Mouse (Mus musculus): ENCODE measurements at regions not wholly inside any gene's neighbourhood (a gene's known extent, or its start where the extent isn't known, plus 50 kb on each side); places are given as distances from the start of the nearest gene placed in this dataset.
A peak's percentile ranks its signal among the peaks of the same experiment; 100 is the strongest.

DNA sequence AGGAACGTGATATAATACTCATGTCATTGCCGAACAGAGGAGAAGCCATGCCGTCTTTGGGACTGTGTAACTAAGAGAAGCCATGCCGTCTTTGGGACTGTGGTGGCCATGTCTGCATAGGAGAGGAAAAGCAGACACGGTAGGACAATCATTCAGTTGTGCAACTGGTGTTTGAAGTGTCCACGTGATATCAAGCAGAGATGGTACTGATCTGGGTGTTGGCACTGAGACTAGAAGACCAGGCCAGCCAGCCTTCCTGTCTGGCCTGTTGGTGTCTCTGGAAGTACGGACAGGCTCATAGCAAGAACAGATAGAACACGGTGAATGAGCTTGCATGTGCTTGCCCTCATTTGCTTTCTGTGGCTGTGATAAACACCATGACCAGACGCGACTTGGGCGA lies 175.7 kb downstream of the Slc38a4 start:
- no peak for DNase-seq (ENCODE audit: extremely low read depth, low read depth)

DNA sequence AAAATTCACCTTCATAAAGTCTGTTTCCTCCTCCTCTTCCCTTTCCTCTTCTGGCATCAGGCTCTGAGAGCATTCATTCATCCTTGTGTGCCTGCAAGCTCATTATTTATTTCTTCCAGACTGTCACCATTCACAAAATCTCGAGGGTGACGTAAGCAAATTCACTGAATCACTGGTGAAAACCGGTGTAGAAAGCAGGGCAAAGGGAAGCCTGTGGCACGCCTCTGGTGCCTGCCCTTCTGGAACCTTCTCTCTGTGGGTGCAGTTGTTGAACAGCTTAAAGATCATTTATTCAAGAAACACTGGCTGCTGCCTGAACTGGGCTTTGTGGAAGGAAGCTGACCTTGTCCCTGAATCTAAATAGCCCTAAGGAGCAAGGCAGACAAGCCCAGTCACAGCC lies 177.0 kb downstream of the Slc38a4 start:
- no peak for DNase-seq (ENCODE audit: extremely low read depth, low read depth)

DNA sequence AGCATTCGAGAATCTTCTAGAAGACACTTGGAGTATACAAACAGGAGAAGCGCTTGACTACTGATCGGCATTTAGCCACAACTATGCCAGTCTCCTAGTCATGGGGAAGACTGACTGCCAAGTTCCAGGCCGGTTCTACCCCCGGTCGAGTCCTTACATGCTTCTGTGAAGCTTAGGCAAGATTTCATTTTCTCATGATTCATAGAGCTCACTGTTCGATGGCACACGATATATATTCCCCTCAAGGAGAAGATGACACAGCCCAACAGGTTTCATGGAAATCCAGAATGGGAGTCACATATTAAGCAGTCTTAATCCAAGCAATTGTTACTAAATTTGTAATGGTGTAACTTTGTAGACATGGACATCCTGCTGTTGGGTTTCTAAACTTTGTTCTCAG lies 177.8 kb downstream of the Slc38a4 start:
- no peak for DNase-seq (ENCODE audit: extremely low read depth, low read depth)

DNA sequence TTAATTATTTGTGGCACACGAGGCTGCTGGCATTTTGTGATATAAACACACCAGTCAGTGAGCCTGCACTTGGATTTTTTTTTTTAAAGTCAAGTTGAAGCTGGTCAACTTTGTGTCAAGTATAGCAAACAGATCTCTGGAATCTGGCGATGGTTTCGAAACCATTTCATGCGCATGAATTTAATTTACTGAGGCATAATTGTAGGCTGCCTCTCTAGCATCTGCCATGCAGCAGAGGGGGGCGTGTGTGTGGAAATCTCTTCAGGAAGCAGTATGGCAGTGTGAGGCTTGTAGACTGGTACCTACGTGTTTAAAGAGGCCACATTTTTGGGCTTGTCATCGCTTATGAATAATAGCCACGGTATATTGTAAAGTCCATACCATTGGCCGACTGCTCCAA lies 177.7 kb upstream of the Slc38a2 start:
- DNase-seq (ENCODE audit: extremely low read depth, low read depth): no peak

DNA sequence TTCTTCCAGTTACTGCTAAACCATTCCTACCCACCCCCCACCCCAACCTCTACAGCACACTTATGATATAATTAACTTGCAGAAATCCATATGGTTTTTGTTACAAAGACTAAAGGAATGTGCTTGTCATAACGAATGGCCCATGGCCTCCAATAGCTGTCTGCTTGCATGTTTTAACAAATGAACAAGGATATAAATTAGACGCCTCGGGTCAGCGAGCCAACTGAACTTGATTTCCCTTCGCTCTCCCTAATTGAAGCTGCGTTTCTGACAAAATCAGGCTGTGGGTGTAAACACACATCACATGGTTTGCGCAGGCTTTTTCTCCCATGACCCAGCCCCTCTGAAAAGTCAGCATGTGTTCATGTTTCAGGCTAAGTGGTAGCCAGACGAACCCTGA lies 174.6 kb upstream of the Slc38a2 start:
- DNase-seq (ENCODE audit: extremely low read depth, low read depth): no peak

DNA sequence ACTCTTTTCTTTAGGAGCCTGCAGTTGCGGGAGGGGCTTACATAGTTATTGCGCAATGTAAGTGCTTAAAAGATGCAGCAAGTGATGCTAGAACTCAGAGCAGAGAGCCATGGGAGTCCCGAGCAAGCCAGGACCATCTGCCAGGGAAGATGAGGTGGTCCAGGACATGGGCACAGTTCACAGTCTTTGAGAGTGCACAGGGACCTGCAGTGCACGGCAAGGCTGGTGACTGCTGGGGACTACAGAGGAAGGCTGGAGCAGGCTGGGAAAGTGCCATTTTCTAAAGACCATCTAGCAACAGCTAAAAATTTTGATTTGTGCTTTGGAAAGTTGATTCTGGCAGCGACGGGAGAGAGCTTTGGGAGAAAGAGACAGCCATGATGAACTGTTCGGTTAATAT lies 174.0 kb upstream of the Slc38a2 start:
- DNase-seq (ENCODE audit: extremely low read depth, low read depth): no peak

DNA sequence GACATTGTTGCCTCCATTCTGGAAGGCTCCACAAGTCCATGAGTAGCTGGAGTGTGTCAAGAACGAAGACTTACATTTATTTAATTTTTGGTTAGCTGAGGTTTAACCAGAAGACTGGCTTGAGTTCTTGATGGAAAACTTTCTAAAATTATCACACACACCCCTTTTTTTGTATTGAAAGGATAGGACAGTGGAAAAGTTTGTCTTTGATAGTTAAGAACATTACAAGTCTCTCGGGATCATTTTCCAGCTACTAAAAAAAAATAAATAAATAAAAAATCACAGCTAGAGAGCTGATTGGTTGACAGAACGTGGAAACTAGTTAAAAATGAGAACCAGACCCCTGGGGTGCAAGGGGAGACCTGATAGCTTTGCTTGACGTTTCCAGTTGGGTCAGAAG lies 173.6 kb upstream of the Slc38a2 start:
- DNase-seq (ENCODE audit: extremely low read depth, low read depth): no peak

DNA sequence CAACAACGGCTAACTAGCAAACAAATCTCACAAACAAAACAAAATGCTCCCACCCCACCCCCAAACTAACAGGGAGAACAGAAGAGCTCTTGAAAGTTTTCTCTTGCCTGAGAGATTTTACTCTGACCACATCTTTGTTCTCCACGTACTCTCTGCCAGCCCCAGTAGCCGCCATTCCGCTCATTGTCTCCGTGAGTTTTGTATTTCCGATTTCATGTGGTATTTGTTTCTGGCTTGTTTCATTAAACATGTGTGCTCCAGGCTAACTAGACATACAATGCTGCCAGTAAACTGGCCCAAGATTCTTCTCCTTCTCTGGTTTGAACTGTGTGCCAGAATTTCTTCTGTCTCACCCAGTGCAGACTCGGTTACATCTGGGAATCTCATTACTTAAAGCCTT lies 168.2 kb upstream of the Slc38a2 start:
- DNase-seq (ENCODE audit: extremely low read depth, low read depth): no peak

DNA sequence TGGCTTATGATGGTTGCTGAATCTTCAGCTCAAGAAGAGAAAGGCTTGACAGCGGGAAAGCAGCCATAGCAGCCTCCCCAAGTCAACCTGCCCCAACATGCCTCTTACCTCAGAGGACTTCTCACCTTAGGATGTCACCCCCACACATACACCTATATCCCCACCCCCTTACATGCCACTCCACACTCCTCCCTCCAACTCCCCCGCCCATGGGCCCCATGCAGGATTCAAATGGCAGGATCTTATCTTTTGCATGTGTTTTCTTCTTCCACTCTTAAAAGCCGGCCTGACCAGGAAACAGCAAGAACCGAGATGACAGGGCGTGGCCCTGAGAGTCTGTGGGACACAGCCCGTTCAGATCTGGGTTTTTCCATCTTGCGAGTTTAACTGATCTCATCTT lies 166.4 kb upstream of the Slc38a2 start:
- DNase-seq (ENCODE audit: extremely low read depth, low read depth): no peak

DNA sequence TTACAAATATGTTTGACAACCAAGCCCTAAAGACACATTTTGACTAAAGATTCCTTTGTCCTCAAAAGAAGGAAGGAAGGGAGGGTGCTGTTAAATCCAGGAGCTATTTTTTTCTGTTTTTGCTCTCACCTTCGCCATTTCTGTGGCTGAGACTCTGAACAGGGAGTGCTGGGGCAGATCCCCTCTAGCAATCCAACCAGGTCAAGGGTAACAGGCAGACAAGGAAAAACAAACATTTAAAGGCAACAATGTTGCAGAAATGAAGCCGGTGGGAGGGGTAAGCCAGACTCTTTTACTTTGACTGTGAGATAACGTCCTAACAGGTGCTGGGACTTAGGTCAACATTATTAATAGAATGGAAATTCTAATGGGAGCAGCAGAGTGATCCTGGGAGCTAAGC lies 158.2 kb upstream of the Slc38a2 start:
- no peak for DNase-seq (ENCODE audit: extremely low read depth, low read depth)

DNA sequence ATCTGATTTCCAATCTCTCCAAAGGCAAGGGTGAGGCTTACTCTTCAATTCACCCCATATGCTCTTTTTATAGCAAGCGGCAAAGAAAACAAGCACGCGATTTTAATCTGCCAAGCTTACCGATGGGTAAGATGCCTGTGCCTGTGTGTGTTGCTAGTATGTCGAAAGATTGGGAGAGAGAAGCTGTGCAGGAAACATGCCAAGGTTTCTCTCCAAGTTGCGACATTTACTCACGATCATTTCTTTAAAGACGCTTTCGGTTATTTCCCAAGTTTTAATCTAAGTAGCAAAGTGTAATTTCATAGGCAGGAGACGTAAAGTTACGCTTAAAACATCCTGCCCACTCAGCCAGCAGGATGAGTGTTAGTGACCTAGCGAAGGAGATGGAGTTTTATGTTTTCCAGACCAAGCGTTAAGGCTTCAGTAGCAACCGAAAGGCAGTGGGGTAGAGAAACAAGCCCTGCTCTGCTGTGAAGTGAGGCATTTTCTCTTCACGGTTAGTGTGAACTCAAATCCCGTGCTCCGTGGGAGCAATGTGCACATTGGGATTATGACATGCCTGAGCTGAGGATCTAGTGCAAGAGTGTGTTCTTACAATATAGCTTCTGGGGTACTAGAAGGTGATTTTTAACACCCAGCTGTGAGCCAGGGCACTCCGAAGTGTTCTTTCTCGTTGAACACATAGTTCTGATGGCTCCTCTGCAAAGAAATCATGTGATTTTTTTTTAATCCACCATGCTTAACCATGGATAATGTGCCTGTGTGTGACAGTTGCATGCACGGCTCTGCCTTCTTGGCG lies 152.6 kb upstream of the Slc38a2 start:
- no peak for DNase-seq (ENCODE audit: extremely low read depth, low read depth)

DNA sequence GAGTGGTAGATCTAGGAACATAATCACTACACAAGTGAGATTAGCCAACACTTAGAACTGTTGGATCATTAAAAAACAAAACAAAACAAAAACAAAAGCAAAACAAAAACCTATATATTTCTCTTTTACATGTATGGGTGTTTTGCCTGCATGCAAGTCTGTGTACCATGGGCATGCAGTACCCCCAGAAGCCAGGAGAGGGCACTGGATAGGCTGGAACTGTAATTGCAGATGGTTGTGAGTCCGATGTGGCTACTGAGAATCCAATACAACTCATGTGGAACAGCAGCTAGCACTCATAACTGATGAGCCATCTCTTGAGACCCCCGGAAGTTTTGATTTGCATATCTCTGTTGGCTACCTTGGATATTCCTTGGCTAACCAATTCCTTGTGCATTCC lies 148.6 kb upstream of the Slc38a2 start:
- DNase-seq (ENCODE audit: extremely low read depth, low read depth): peak; percentile 67

DNA sequence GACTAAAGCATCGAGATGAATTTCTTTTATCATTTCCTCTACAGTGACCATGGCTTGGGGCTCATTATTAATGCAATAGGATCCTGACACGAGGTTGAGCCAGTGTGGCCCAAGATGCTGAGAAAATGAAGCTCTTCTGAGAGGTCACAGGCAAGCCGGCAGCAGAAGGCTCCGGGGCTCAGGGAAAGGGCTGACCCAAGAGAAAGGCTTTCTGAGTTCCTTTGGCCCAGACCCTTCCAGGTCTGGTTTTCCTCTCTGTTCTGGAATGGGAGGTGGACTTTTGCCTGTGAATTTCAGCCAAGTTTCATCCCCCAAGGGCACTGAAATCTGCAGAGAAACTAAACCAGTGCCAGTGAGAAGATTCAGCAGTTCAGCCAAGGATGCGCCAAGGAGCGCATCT lies 145.7 kb upstream of the Slc38a2 start:
- DNase-seq (ENCODE audit: extremely low read depth, low read depth): no peak

DNA sequence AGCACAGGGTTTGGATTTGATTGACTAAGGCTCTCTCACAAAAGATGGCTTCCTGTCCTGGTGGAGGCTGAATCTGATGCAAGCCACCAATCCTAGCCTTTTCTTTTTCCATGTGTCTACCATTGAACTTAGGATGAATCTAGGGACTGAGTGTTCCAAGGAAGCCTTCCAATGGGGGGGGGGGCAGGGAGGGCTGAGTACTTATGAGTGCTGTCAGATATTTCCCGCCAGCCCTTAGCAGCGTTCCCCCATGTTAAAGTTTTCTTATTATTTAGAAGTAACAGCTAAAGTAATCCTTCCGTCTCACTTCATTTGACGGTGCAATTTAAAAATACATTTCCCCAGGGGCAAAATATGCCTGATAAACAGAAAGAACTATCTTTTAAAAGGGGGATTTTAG lies 144.8 kb upstream of the Slc38a2 start:
- no peak for DNase-seq (ENCODE audit: extremely low read depth, low read depth)

DNA sequence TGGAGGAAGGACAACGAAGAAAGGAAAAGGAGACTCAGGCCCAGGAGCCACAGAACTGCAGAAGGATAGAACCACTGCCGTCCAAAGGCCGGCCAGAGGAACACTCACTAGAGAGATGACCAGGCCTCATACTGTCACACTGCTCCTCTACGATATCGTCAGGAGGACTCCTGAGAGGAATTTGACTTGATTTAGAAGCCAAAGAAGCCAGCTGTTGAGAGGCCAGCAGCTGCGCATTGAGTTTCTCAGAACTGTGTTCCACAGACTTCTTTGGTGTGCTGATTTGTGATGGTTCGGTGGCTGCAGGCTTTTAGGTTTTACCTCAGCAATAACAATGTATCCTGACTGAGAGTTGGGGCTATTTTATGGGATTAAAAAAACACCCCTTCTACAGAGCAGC lies 144.1 kb upstream of the Slc38a2 start:
- DNase-seq (ENCODE audit: extremely low read depth, low read depth): no peak

DNA sequence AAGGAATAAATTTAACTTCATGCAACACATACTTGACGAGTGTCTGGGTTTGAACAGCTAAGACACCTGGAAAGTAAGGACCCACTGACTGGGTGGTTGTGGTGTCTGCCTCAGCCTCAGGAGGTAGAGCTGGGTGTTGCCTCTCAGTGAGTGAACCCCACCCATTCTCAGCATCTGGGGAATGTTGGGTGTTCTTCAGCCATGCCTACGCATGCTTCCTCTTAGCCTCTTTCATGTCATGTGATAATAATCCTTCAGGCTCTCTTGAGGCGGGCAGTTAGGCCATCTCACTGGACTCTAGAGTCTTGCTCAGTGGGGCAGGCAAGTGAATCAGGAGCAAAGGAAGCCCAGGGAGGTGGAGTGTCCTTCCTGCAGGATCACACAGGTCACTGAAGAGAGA lies 143.4 kb upstream of the Slc38a2 start:
- DNase-seq (ENCODE audit: extremely low read depth, low read depth): no peak

DNA sequence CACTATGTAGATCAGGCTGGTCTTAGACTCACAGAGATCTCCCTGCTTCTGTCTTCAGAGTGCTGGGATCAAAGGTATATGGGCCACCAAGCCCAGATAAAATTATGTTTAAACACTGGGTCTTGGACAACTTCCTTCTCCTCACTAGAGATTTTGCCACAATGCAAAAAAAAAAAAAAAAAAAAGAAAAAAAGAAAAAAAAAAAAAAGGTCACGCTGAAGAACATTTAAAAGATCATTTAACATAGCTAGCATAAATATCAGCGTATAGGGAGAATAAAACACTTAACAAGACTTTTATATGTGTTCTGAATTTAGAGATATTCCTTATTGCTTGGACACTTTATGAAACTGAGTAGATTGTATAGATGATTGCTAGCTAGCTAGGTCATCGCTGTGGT lies 137.1 kb upstream of the Slc38a2 start:
- no peak for DNase-seq (ENCODE audit: extremely low read depth, low read depth)

DNA sequence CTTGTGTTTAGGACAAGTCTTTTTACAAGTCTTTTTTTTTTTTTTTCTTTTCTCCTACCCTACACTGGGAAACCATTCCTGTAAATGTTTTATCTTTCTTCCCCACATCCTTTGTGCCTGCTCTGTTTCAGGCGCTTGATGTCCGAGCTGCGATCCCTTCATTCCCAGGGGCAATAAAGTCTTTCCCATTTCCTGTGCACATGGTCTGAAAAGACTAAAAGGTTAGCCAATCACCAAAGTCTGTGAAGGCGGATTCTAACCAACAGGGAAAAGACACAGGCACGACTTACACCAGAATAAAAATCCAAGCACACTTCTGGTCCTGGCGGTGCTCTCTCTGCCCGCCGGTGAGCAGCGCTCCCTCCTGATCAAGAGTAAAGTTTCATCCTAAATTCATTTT lies 135.3 kb upstream of the Slc38a2 start:
- no peak for DNase-seq (ENCODE audit: extremely low read depth, low read depth)

DNA sequence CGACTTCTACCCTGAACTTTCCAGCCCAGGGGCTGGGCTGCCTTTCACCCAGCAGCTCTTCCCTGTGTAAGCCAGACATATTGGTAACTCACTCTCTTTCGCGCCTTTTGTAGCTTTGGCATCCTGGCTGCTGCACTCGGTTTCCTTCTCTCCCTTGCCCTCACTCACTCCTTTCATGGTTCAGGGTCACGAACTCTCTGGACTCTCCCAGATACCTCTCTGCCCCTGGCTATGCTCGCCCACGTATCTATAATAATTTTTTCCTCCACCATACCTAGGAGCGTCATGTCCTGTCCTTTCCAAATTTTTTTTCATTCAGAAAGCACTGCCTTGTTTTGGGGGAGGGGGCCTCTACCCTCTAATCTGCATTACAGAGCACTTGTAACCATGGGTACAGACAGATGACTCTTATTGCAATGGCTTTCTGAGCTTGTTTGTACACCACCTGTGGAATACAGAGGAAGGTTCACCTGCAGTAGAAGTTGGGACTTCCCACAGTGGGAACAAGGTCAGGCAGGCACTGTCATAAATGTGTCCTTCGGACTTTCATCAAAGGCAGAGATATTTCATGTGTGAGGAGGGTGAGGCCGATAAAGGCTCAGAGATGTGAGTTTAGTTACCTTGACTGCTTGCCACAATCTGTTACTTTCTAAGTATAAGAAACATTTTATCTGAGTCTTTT lies 134.8 kb upstream of the Slc38a2 start:
- DNase-seq (ENCODE audit: extremely low read depth, low read depth): no peak

DNA sequence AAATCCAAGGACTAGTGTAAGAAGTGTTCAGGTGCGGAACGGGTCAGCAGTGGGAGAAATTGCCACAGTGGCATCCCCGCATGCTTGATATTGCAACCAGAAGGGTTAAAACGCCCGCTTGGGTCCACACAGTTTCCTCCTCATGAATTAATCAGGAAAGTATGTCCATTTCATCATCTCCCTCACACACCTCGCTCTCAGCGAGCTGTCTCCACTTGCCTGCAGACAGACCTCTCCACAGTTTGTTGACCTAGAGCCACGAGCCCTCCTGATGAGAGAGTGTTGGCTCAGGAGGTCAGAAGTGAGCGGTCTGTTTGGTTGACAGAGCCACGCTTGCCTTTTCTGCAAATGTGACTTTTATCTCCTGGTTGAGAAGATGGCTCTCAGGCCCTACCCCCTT lies 132.9 kb upstream of the Slc38a2 start:
- no peak for DNase-seq (ENCODE audit: extremely low read depth, low read depth)

DNA sequence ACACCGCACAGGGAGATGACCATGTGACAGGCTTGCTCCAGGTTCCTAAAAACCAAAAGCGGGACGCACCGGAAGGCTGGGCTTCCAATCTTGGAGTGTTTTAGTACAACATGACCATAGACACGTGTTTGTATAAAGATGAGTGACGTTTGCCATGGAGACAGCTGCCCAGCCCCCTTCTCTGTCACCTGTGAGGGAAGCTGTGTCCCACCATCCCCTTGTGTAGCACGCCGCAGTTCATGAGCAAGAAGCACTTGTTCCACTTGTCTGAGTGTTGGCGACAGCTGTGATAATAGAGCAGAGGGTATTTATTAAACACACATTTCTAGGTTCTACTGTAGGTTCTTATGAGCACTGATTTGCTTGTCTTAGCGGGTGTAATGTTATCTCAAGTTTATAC lies 131.7 kb upstream of the Slc38a2 start:
- DNase-seq (ENCODE audit: extremely low read depth, low read depth): no peak

DNA sequence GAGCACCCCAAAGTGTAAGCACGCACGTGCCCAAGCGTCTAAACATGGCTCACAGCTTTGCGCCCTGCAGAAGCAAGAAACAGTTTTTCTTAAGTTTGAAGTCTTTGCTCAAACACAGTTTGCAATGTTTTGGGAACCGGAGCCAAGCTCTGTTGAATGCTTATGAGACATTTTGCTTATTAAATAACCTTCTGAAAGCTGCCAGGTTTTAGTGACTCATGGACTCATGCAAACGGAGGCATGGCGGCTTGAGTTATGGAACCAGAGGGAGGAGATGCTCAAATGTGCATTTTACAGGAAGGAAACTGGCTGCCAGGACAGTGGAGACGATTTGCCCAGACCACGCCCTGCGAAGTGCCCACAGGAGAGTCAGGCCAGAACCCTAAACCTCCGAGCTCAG lies 131.0 kb upstream of the Slc38a2 start:
- no peak for DNase-seq (ENCODE audit: extremely low read depth, low read depth)

DNA sequence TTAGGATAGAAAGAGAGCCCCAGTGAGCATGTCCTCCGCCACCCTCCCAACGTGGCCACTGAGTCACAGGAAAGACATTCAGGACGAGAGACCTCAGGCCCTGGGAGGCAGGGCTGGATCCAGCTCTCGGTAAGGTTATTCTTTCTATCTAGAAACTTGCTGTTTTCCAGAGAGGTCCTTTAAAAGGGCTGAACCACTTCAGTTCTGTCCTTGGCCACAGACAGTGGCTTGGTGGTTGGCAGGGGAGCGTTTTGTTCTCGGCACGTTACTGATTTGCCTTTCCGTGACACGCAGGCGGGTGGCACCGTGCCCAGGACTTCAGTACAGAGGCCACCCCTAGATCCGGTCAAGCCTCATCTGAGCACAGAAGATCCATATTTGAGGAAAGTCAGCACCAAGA lies 130.4 kb upstream of the Slc38a2 start:
- DNase-seq (ENCODE audit: extremely low read depth, low read depth): no peak
